Mouse (Mus musculus): Measurements from ENCODE around the gene Zmat3.

GRCm38 (mm10) chr3:32398623-32399022, 32.8 kb upstream of the Zmat3 start:
- no peak for TF ChIP-seq CTCF (IDR thresholded peaks at IDR 0.05; ENCODE audit: low read depth, low read length)
- TF ChIP-seq POLR2A (IDR thresholded peaks at IDR 0.05; ENCODE audit: extremely low read depth, insufficient read depth, low read length), result no peak
